Mouse (Mus musculus): Measurements from ENCODE around the gene Prkaca. TPM values are rescaled to one million over a fixed set of nuclear protein-coding genes. Genes with fewer than 3 reads are reported as not detected.

Prkaca gene
- polyA plus RNA-seq (2014; fragmentation: Illumina TruSeq; extraction: RNeasy Lipid Tissue Mini Kit (QIAGEN cat#74804); ENCODE audit: insufficient read depth, low read depth, low replicate concordance) = 41.6 TPM

GRCm38 (mm10) chr8:83972150-83973120 lies at the start of gene Prkaca:
TSS of gene Prkaca (plus strand) at chr8:83972993.

GRCm38 (mm10) chr8:83955106-83955957 lies 17.5 kb upstream of the Prkaca start, which contains the start of the genes Gm10644 and Asf1b:
TSS of gene Gm10644 (minus strand) at chr8:83955205.
TSS of gene Asf1b (plus strand) at chr8:83955507.

DNA sequence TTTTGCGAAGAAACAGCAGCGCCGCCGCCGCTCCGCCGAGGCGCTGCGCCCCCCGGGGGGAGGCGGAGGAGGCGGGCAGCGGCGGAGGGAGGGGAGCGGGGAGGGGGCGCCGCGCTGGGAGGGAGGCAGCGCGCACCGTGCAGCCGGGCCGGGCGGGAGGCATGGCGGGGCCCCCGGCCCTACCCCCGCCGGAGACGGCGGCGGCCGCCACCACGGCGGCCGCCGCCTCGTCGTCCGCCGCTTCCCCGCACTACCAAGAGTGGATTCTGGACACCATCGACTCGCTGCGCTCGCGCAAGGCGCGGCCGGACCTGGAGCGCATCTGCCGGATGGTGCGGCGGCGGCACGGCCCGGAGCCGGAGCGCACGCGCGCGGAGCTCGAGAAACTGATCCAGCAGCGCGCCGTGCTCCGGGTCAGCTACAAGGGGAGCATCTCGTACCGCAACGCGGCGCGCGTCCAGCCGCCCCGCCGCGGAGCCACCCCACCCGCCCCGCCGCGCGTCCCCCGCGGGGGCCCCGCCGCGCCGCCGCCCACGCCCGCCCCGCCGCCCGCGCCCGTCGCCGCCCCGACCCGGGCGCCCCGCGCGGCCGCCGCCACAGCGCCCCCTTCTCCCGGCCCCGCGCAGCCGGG lies 24.8 kb downstream of the Prkaca start, which contains the start of gene Samd1:
Samd1 (plus strand) TSS at position 162 of the 631 bp plus-strand sequence.

GRCm38 (mm10) chr8:84001281-84002000 lies 28.6 kb downstream of the Prkaca start, which contains the start of gene 1700067K01Rik:
TSS of gene 1700067K01Rik (plus strand) at chr8:84001502.

GRCm38 (mm10) chr8:84011705-84012498 lies 39.1 kb downstream of the Prkaca start, which contains the start of gene 2210011C24Rik:
TSS of gene 2210011C24Rik (minus strand) at chr8:84012171.

DNA sequence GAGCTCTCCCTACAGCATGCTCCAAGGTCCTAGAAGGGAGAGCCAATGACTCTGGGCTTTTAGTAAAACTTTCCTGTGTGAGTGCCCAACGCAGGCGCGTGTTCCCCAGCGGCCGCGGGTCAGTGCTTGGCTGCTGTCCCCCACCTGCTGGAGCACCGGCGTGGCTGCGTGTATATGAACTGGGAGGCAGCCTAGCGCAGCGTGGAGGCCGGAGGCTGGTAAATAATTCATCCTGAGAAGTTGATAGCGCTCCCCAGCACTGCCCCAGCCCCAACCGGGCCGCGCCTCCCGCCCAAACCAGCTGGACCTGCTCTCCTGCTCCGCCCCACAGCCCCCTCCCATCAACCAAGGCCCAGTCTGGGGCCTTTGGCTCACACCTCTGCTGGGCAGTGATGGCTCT lies 48.3 kb downstream of the Prkaca start, which contains the start of gene Palm3:
Palm3 (plus strand) TSS at position 376 of the 400 bp plus-strand sequence.

GRCm38 (mm10) chr8:84042066-84042947 lies 69.5 kb downstream of the Prkaca start, which contains the start of gene Il27ra:
TSS of gene Il27ra (minus strand) at chr8:84042589.

GRCm38 (mm10) chr8:84044900-84045299 lies 72.1 kb downstream of the Prkaca start, which contains the start of gene Rln3:
TSS of gene Rln3 (minus strand) at chr8:84045000.

Other genes with a start within 250 kb of the Prkaca start
- 186 TPM for gene Adgre5, start 231.7 kb upstream of the Prkaca start, polyA plus RNA-seq (2014; fragmentation: Illumina TruSeq; extraction: RNeasy Lipid Tissue Mini Kit (QIAGEN cat#74804); ENCODE audit: insufficient read depth, low read depth, low replicate concordance)
- gene Adgrl1, start 72.9 kb upstream of the Prkaca start, polyA plus RNA-seq (2014; fragmentation: Illumina TruSeq; extraction: RNeasy Lipid Tissue Mini Kit (QIAGEN cat#74804); ENCODE audit: insufficient read depth, low read depth, low replicate concordance) = 6.6 TPM
- gene Gm10644, start 17.8 kb upstream of the Prkaca start, polyA plus RNA-seq (2014; fragmentation: Illumina TruSeq; extraction: RNeasy Lipid Tissue Mini Kit (QIAGEN cat#74804); ENCODE audit: insufficient read depth, low read depth, low replicate concordance) = 0.99 TPM
- 1.9 TPM for gene Asf1b, start 17.5 kb upstream of the Prkaca start, polyA plus RNA-seq (2014; fragmentation: Illumina TruSeq; extraction: RNeasy Lipid Tissue Mini Kit (QIAGEN cat#74804); ENCODE audit: insufficient read depth, low read depth, low replicate concordance)
- 21.5 TPM for gene Samd1, start 24.7 kb downstream of the Prkaca start, polyA plus RNA-seq (2014; fragmentation: Illumina TruSeq; extraction: RNeasy Lipid Tissue Mini Kit (QIAGEN cat#74804); ENCODE audit: insufficient read depth, low read depth, low replicate concordance)
- 0.24 TPM for gene 1700067K01Rik, start 28.5 kb downstream of the Prkaca start, polyA plus RNA-seq (2014; fragmentation: Illumina TruSeq; extraction: RNeasy Lipid Tissue Mini Kit (QIAGEN cat#74804); ENCODE audit: insufficient read depth, low read depth, low replicate concordance)
- gene 2210011C24Rik, start 39.2 kb downstream of the Prkaca start, polyA plus RNA-seq (2014; fragmentation: Illumina TruSeq; extraction: RNeasy Lipid Tissue Mini Kit (QIAGEN cat#74804); ENCODE audit: insufficient read depth, low read depth, low replicate concordance) = 15.0 TPM
- 0.21 TPM for gene Palm3, start 48.5 kb downstream of the Prkaca start, polyA plus RNA-seq (2014; fragmentation: Illumina TruSeq; extraction: RNeasy Lipid Tissue Mini Kit (QIAGEN cat#74804); ENCODE audit: insufficient read depth, low read depth, low replicate concordance)
- gene Il27ra, start 69.6 kb downstream of the Prkaca start, polyA plus RNA-seq (2014; fragmentation: Illumina TruSeq; extraction: RNeasy Lipid Tissue Mini Kit (QIAGEN cat#74804); ENCODE audit: insufficient read depth, low read depth, low replicate concordance) = 4.3 TPM
- gene Rln3, start 72.0 kb downstream of the Prkaca start, polyA plus RNA-seq (2014; fragmentation: Illumina TruSeq; extraction: RNeasy Lipid Tissue Mini Kit (QIAGEN cat#74804); ENCODE audit: insufficient read depth, low read depth, low replicate concordance) = 1.1 TPM
- 0.87 TPM for gene Gm10643, start 92.1 kb downstream of the Prkaca start, polyA plus RNA-seq (2014; fragmentation: Illumina TruSeq; extraction: RNeasy Lipid Tissue Mini Kit (QIAGEN cat#74804); ENCODE audit: insufficient read depth, low read depth, low replicate concordance)
- 6.9 TPM for gene Rfx1, start 93.8 kb downstream of the Prkaca start, polyA plus RNA-seq (2014; fragmentation: Illumina TruSeq; extraction: RNeasy Lipid Tissue Mini Kit (QIAGEN cat#74804); ENCODE audit: insufficient read depth, low read depth, low replicate concordance)
- 11.5 TPM for gene Dcaf15, start 131.8 kb downstream of the Prkaca start, polyA plus RNA-seq (2014; fragmentation: Illumina TruSeq; extraction: RNeasy Lipid Tissue Mini Kit (QIAGEN cat#74804); ENCODE audit: insufficient read depth, low read depth, low replicate concordance)
- gene Podnl1, start 153.0 kb downstream of the Prkaca start, polyA plus RNA-seq (2014; fragmentation: Illumina TruSeq; extraction: RNeasy Lipid Tissue Mini Kit (QIAGEN cat#74804); ENCODE audit: insufficient read depth, low read depth, low replicate concordance) = 0.66 TPM
- 11.2 TPM for gene Cc2d1a, start 174.9 kb downstream of the Prkaca start, polyA plus RNA-seq (2014; fragmentation: Illumina TruSeq; extraction: RNeasy Lipid Tissue Mini Kit (QIAGEN cat#74804); ENCODE audit: insufficient read depth, low read depth, low replicate concordance)
- gene 4930432K21Rik, start 175.0 kb downstream of the Prkaca start, polyA plus RNA-seq (2014; fragmentation: Illumina TruSeq; extraction: RNeasy Lipid Tissue Mini Kit (QIAGEN cat#74804); ENCODE audit: insufficient read depth, low read depth, low replicate concordance) = 0.99 TPM
- gene Nanos3, start 212.2 kb downstream of the Prkaca start, polyA plus RNA-seq (2014; fragmentation: Illumina TruSeq; extraction: RNeasy Lipid Tissue Mini Kit (QIAGEN cat#74804); ENCODE audit: insufficient read depth, low read depth, low replicate concordance) = not detected

Measured in lung, adult 10 weeks (tissue).